Mouse (Mus musculus) megakaryocyte progenitor cell, adult 5-6 weeks (primary cell): ENCODE measurements at regions not wholly inside any gene's neighbourhood (a gene's known extent, or its start where the extent isn't known, plus 50 kb on each side); places are given as distances from the start of the nearest gene placed in this dataset.

Experiments
- ATAC-seq: replicated peaks from 2 replicates; pipeline ENCODE4 v1.8.0; 2016; ENCODE audit warnings: mild to moderate bottlenecking, moderate TSS enrichment, inconsistent platforms; ENCODE audit not compliant: poor library complexity

GRCm38 (mm10) chr1:73363549-73364299, 348.0 kb upstream of the Tnp1 start:
- ATAC-seq, result no peak

- no peak for ATAC-seq
These were observed 346.4 kb upstream of the Tnp1 start for GRCm38 (mm10) chr1:73362122-73362521.

GRCm38 (mm10) chr1:73361300-73361699, 345.6 kb upstream of the Tnp1 start:
- no peak for ATAC-seq

- no peak for ATAC-seq
These were observed 338.7 kb upstream of the Tnp1 start for GRCm38 (mm10) chr1:73354447-73354846.

- no peak for ATAC-seq
These were observed 332.8 kb upstream of the Tnp1 start for GRCm38 (mm10) chr1:73348476-73348875.

GRCm38 (mm10) chr1:73344587-73344986, 328.9 kb upstream of the Tnp1 start:
- ATAC-seq, result no peak

- no peak for ATAC-seq
These were observed 326.2 kb upstream of the Tnp1 start for GRCm38 (mm10) chr1:73341911-73342310.

- ATAC-seq, result no peak
These were observed 321.7 kb upstream of the Tnp1 start for GRCm38 (mm10) chr1:73337401-73337800.

- no peak for ATAC-seq
These were observed 293.8 kb upstream of the Tnp1 start for GRCm38 (mm10) chr1:73309556-73309955.

GRCm38 (mm10) chr1:73308420-73308819, 292.7 kb upstream of the Tnp1 start:
- ATAC-seq, result no peak

GRCm38 (mm10) chr1:73307194-73307593, 291.5 kb upstream of the Tnp1 start:
- no peak for ATAC-seq

- ATAC-seq, result no peak
These were observed 284.4 kb upstream of the Tnp1 start for GRCm38 (mm10) chr1:73299978-73300688.

- no peak for ATAC-seq
These were observed 269.6 kb upstream of the Tnp1 start for GRCm38 (mm10) chr1:73285342-73285741.

- no peak for ATAC-seq
These were observed 258.8 kb upstream of the Tnp1 start for GRCm38 (mm10) chr1:73274480-73274879.

GRCm38 (mm10) chr1:73270787-73271391, 255.2 kb upstream of the Tnp1 start:
- no peak for ATAC-seq

GRCm38 (mm10) chr1:73269051-73269755, 253.5 kb upstream of the Tnp1 start:
- ATAC-seq, result no peak

GRCm38 (mm10) chr1:73265009-73265408, 249.3 kb upstream of the Tnp1 start:
- no peak for ATAC-seq

GRCm38 (mm10) chr1:73264245-73264644, 248.5 kb upstream of the Tnp1 start:
- no peak for ATAC-seq

- no peak for ATAC-seq
These were observed 243.9 kb upstream of the Tnp1 start for GRCm38 (mm10) chr1:73259525-73260098.

- ATAC-seq, result no peak
These were observed 241.6 kb upstream of the Tnp1 start for GRCm38 (mm10) chr1:73257263-73257662.

- ATAC-seq, result no peak
These were observed 236.2 kb upstream of the Tnp1 start for GRCm38 (mm10) chr1:73251911-73252356.
